ENCODE assay signal across 11 mouse cellular contexts in the genomic region with DNA sequence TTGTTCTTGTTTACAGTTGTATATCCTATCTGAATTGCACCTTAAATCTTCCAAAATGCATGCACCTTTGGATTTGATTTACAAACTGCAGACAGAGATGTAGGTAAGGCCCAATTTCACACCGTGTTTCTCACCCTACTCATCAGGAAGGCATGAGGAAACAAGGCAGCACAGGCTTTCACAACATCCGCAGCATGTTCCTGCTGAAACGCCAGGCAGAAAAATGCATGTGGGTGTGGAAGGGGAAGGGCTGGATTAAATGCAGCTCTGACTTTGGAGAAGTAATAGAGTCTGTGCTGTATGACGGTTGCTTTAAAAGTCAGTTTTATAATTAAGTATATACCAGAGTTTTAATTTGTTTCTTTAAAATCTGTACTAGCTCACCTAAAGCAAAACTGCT. TPM values are rescaled to one million over a fixed set of nuclear protein-coding genes. Genes with fewer than 3 reads are reported as not detected.
DNase-seq lines count a peak whose midpoint lies in the region; ATAC-seq and TF ChIP-seq lines count a peak whose summit lies in the region.
"Had no signal": no experiment of that assay in that cellular context is flagged by ENCODE, and none has a peak within 500 bp of the region (broad histone marks: within the 10 kb centered on the region; RNA-seq: fewer than 3 reads in every experiment).

No protein-coding gene starts in this region.

- no peaks in the 10 kb centered on the region for H3K36me3 ChIP-seq in heart, embryonic 11.5 days (ENCODE audit: control insufficient read depth, insufficient read depth, low read length)
- H3K36me3 ChIP-seq in stomach, postnatal 0 days (ENCODE audit: control insufficient read depth, insufficient read depth, low read length): no peaks in the 10 kb centered on the region
- no peaks in the 10 kb centered on the region for H3K36me3 ChIP-seq in forebrain, embryonic 12.5 days (replicated peaks)

- intact Hi-C loops in left cerebral cortex, postnatal 14 days (cut with DNase I): no loop called here

- H3K4me3 ChIP-seq in heart, embryonic 11.5 days (ENCODE audit: low read depth, low read length): no peak overlapping the region
- H3K4me3 ChIP-seq in stomach, postnatal 0 days (ENCODE audit: low read depth, low read length): no peak overlapping the region
- H3K4me3 ChIP-seq in forebrain, embryonic 12.5 days (replicated peaks): no peak overlapping the region
- H3K4me3 ChIP-seq: megakaryocyte, embryonic 14.5 days had no signal

- H3K27me3 ChIP-seq in heart, embryonic 11.5 days (ENCODE audit: control insufficient read depth, insufficient read depth, low read length): no peaks in the 10 kb centered on the region
- H3K27me3 ChIP-seq in stomach, postnatal 0 days (ENCODE audit: control insufficient read depth, insufficient read depth, low read length): no peaks in the 10 kb centered on the region
- no peaks in the 10 kb centered on the region for H3K27me3 ChIP-seq in forebrain, embryonic 12.5 days
- H3K27me3 ChIP-seq: megakaryocyte, embryonic 14.5 days had no signal

- no peak overlapping the region for H3K27ac ChIP-seq in heart, embryonic 11.5 days (ENCODE audit: low read depth, low read length)
- H3K27ac ChIP-seq in stomach, postnatal 0 days (replicated peaks): peak overlapping the region; percentile 86
- H3K27ac ChIP-seq in forebrain, embryonic 12.5 days: no peak overlapping the region

- WGBS in heart, embryonic 11.5 days (ENCODE audit: insufficient replicate concordance): 37% methylated on average over 4 of the region's 4 CpGs
- 15% methylated on average over 4 of the region's 4 CpGs for WGBS in stomach, postnatal 0 days
- 79% methylated on average over 4 of the region's 4 CpGs for WGBS in forebrain, embryonic 12.5 days

- peaks cover 9% of the 10 kb centered on the region; the same call in 1 of the 2 replicates for H3K4me1 ChIP-seq in heart, embryonic 11.5 days (ENCODE audit: control insufficient read depth, insufficient read depth, low read length)
- H3K4me1 ChIP-seq in stomach, postnatal 0 days (replicated peaks; ENCODE audit: control insufficient read depth, insufficient read depth): no peaks in the 10 kb centered on the region; the same call in 1 of the 2 replicates
- H3K4me1 ChIP-seq in forebrain, embryonic 12.5 days: no peaks in the 10 kb centered on the region
- H3K4me1 ChIP-seq: megakaryocyte, embryonic 14.5 days had no signal

- TF ChIP-seq CTCF in stomach, postnatal 0 days (IDR thresholded peaks at IDR 0.05; ENCODE audit: low read depth): no peak

- no peak for ATAC-seq in heart, embryonic 11.5 days (replicated peaks; ENCODE audit: insufficient number of reproducible peaks, low FRiP score, low TSS enrichment)
- ATAC-seq in stomach, postnatal 0 days (ENCODE audit: low FRiP score, low TSS enrichment): peak; percentile 81
- ATAC-seq in forebrain, embryonic 12.5 days (ENCODE audit: low FRiP score): no peak
- ATAC-seq: hindbrain, embryonic 16.5 days had no signal

- H3K4me2 ChIP-seq in heart, embryonic 11.5 days: no peak overlapping the region
- peak overlapping the region; percentile 25 for H3K4me2 ChIP-seq in stomach, postnatal 0 days (replicated peaks; ENCODE audit: low read depth)
- H3K4me2 ChIP-seq in forebrain, embryonic 12.5 days: no peak overlapping the region

- TF ChIP-seq EP300 in stomach, postnatal 0 days (optimal IDR thresholded peaks at IDR 0.05): peak; percentile 67

- peak; percentile 42 to 47 for DNase-seq in heart, adult 18-20 months
- peak; percentile 78 for DNase-seq in urinary bladder, postnatal 14 days (ENCODE audit: low spot score)
- no peak for DNase-seq in urinary bladder, postnatal 4 days (ENCODE audit: low spot score in 2 of 2)
- peak; percentile 16 to 39 for DNase-seq in left cerebral cortex, postnatal 14 days (ENCODE audit: low spot score in 2 of 2)
- peak; percentile 52 for DNase-seq in stomach, postnatal 0 days (ENCODE audit: low spot score)
- DNase-seq in adrenal gland, postnatal 25 days: no peak
- DNase-seq: adrenal gland, postnatal 14 days had no signal

- no peak overlapping the region for H3K9ac ChIP-seq in heart, embryonic 11.5 days (ENCODE audit: low read depth, low read length)
- no peak overlapping the region for H3K9ac ChIP-seq in stomach, postnatal 0 days (ENCODE audit: low read length)
- no peak overlapping the region for H3K9ac ChIP-seq in forebrain, embryonic 12.5 days

- H3K9me3 ChIP-seq in heart, embryonic 11.5 days (replicated peaks; ENCODE audit: control insufficient read depth, low read length): no peaks in the 10 kb centered on the region
- H3K9me3 ChIP-seq in stomach, postnatal 0 days (ENCODE audit: control insufficient read depth, low read length): no peaks in the 10 kb centered on the region
- H3K9me3 ChIP-seq in forebrain, embryonic 12.5 days: no peaks in the 10 kb centered on the region

RNA-seq across cellular contexts. Expression of a gene that starts 1.9 kb away (rescaled TPM):
- total RNA-seq in heart, adult 18-20 months (2021): 10 to 100 TPM; 15.6 to 20.0 TPM
- 3.5 and 3.7 TPM in 2 replicates for polyA plus RNA-seq in heart, embryonic 11.5 days (2014; fragmentation: Nextera tagmentation; extraction: Ambion mirVana)
- total RNA-seq in left cerebral cortex, postnatal 14 days (2021): 100 to 1,000 TPM; 342 to 403 TPM
- polyA plus RNA-seq in stomach, postnatal 0 days (2015; fragmentation: Nextera tagmentation; extraction: Ambion mirVana): 8.8 and 11.4 TPM in 2 replicates
- 7.3 and 7.9 TPM in 2 replicates for polyA plus RNA-seq in forebrain, embryonic 12.5 days (2016; fragmentation: Nextera tagmentation; extraction: Ambion mirVana)
- 43.3 and 52.8 TPM in 2 replicates for total RNA-seq in adrenal gland, postnatal 25 days (2021)

Comparison
In these comparisons a context has a peak if more than half of its experiments do, and no peak if none do; other contexts are left out.
1. DNase-seq: peak in heart, adult 18-20 months (2 of 2), urinary bladder, postnatal 14 days (single experiment), left cerebral cortex, postnatal 14 days (2 of 2) and stomach, postnatal 0 days (single experiment); none in urinary bladder, postnatal 4 days (0 of 2) and adrenal gland, postnatal 25 days (single experiment).